Mouse (Mus musculus) testis, postnatal 10 days (tissue): ENCODE measurements around the gene Cxcl16.

Experiments used
- DNase-seq: peaks from one replicate; pipeline ENCODE4 v3.0.0; 2021; ENCODE audit warnings: low spot score

Gene Cxcl16

GRCm38 (mm10) chr11:70412591-70412990, 47.2 kb downstream of the Cxcl16 start:
- no peak for DNase-seq

- DNase-seq, result no peak
Observed at GRCm38 (mm10) chr11:70410297-70410643, 49.5 kb downstream of the Cxcl16 start.

- peak; percentile 94 for DNase-seq
Observed at GRCm38 (mm10) chr11:70409594-70410296, 50.0 kb downstream of the Cxcl16 start, which contains the start of gene Pelp1. Pelp1 (minus strand) TSS chr11:70410031.
